Mouse (Mus musculus) adipocyte (in vitro differentiated cells): Measurements from ENCODE around the gene Fam129b.

Source experiments
- DNase-seq: peaks from one replicate; pipeline ENCODE4 v3.0.0-alpha.2; 2016; ENCODE audit warnings: low spot score

Gene Fam129b

DNA sequence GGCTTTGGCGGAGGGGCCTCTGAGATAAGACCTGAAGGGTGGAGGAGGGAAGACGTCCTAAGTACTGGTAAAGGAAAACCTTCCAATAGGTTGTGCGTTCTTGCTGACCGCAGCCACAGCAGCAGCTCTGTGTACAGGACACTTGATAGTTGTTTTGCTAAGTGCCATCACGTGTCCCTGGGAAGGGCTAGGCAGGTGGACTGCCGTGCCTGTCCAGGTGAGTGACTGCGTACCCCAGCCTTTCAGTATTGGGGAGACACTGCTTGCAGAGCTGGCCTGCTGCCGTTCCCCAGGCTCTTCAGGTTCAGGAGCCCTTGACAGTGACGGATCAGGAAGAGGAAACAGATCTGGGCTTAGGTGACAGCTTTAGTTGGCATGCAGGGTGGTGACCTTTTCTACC lies 15.4 kb downstream of the Fam129b start:
- no peak for DNase-seq

DNA sequence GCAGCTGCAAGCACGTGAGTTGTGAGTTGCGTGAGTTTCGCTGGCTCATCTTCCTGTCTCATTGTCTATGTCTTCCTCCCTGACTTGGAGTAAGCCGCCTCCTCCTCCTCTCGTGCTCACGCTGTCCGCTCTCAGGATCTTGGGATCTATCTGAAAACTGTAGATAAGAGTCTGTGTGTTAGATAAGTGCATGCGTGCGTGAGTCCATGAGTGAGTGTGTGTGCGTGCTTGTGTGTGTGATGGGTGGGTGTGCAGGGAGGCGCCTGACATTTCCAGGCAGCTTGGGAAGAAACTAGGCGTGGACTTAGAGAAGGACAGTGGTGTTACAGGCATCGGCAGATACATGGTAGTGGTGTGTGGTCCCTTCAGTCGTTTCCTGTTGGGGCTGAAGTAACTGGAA lies 16.6 kb downstream of the Fam129b start:
- no peak for DNase-seq

GRCm38 (mm10) chr2:32894097-32894496 lies 18.2 kb downstream of the Fam129b start:
- DNase-seq: no peak

GRCm38 (mm10) chr2:32895606-32896106 lies 19.7 kb downstream of the Fam129b start:
- DNase-seq: no peak

- DNase-seq: no peak
These were observed 20.7 kb downstream of the Fam129b start for GRCm38 (mm10) chr2:32896507-32897147.

GRCm38 (mm10) chr2:32898983-32899382 lies 23.1 kb downstream of the Fam129b start:
- no peak for DNase-seq

GRCm38 (mm10) chr2:32902126-32902525 lies 26.2 kb downstream of the Fam129b start:
- no peak for DNase-seq

DNA sequence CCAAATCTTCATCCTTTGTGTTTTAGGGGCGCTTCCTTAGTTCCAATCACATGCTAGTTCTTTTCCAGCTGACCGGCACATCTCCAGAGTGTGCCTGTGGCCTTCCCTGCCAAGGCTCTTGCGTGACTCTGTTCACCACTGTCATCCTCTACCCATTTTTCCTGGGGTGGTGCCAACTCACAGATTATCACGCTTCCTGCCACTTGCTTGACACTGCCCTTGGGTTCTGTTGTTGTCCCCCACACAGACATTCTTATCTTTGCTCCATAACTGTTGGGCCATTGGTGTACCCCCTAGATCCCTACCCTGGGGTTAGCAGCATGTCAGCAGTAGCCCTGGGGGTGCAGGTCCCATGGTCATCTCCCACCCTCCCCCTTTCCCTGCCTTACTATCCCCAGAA lies 27.6 kb downstream of the Fam129b start:
- no peak for DNase-seq

DNA sequence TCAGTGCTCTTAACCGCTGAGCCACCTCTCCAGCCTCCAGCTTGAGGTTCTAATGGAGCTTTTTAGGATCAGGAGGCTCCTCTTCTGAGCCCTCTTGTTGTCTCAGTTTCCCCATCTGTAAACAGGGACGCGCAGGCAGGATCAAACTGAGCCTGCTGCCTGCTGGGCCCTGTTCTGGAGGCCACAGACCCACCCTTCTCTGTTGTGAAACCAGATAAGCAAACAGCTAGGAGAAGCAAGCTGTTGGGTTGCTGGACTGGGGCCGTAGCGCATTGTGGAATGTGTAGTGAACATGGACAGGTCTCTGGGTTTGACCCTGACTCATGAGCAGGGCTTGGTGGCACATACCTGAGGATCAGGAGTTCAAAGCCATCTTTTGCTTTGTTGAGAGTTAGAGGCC lies 28.7 kb downstream of the Fam129b start:
- no peak for DNase-seq

- DNase-seq: no peak
These were observed 29.4 kb downstream of the Fam129b start for GRCm38 (mm10) chr2:32905297-32905696.

DNA sequence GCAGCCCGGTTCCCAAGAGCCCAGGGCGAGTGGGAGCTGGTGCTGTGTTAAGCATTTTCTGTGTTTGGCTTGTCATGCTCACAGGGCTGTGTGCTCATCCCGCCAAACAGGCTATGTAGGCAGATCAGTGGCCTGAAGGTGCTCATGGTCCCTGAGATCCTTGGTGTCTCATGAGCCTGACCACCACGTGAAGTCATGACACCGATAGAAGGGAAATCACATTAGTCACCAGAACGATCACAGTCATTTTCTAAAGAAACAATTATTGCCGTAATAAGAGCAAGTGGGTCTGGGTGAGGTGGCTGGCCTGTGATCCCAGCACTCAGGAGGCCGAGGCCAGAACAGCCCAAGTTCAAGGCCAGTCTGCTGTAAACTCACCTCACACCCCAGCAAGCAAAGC lies 31.5 kb downstream of the Fam129b start:
- no peak for DNase-seq

GRCm38 (mm10) chr2:32908272-32908671 lies 32.4 kb downstream of the Fam129b start:
- no peak for DNase-seq

- DNase-seq: no peak
These were observed 32.9 kb downstream of the Fam129b start for GRCm38 (mm10) chr2:32908796-32909195.

DNA sequence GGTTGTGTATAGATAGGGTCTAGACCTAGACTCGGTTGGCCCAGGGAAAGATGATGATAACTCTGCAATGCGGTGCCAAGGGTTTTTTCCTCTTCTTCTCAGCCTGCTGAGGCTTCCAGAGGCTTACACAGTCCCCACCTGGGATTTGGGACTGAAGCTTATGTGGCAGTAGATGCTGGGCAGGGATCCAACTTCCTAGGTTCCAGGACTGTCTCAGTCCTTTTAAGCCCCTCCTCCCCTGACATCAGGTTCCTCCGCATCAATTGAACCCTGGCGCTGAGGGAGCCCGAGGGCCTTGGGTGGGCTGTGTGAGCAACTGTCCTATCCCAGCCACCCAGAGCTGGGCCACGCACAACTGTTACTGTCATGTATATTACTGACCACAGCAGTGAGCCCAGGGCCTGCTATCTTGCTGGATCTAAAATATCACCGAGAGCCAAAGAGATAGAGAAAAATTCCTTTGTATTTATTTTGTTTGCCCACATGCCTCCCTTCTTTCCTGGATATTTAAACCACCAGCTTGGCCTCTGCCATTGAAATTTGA lies 35.8 kb downstream of the Fam129b start:
- DNase-seq: no peak

DNA sequence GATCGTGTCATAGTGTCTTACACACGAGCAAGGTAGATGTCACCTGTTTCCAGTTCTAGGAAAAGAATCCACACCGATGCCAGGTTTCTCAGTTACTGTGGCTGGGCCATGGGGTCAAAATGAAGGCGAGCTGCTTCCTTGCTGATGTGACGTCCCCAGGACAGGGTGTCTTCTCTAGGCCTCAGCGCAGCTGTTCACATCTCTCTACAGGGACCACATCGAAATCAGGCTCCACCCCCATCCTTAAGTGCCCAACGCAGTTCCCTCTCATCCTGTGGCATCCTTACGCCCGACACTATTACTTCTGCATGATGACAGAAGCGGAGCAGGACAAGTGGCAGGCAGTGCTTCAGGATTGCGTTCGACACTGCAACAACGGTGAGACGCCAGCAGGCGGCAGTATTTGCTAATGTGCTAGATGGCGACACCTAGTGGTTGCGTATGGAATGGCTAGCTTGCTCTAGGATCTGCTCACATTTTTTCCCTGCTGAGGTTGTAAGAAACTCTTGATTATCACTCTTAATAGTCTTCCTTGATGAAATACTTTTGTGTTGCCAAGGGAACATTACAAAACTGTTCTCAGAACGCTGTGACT lies 36.4 kb downstream of the Fam129b start:
- DNase-seq: peak; percentile 96

GRCm38 (mm10) chr2:32914362-32914761 lies 38.4 kb downstream of the Fam129b start:
- DNase-seq: peak; percentile 48

DNA sequence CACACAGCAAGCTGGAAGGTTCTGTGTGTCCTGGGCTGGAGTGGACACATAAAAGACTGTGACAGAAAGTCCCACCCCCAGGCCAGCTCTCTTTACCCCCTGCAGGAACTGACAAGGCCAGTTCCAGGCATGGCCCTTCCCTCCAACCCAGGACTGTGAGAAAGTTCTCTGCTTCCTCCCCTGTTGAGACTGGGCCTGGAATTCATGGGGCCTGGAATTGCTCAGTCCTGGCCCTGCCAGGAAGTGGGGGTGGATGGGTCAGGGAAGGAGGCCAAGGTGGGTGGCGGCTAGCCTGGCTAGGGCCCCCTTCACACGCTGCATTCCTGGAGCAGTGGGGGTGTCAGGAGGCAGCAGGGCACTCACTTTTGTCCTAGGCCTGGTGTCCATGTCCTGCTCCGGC lies 39.0 kb downstream of the Fam129b start:
- DNase-seq: peak; percentile 90

GRCm38 (mm10) chr2:32917526-32917925 lies 41.6 kb downstream of the Fam129b start:
- DNase-seq: peak; percentile 51

- no peak for DNase-seq
These were observed 42.5 kb downstream of the Fam129b start for GRCm38 (mm10) chr2:32918391-32918790.

GRCm38 (mm10) chr2:32921235-32921634 lies 45.3 kb downstream of the Fam129b start:
- DNase-seq: no peak

GRCm38 (mm10) chr2:32921801-32922380 lies 46.0 kb downstream of the Fam129b start:
- DNase-seq: no peak

GRCm38 (mm10) chr2:32922564-32922963 lies 46.6 kb downstream of the Fam129b start:
- no peak for DNase-seq

DNA sequence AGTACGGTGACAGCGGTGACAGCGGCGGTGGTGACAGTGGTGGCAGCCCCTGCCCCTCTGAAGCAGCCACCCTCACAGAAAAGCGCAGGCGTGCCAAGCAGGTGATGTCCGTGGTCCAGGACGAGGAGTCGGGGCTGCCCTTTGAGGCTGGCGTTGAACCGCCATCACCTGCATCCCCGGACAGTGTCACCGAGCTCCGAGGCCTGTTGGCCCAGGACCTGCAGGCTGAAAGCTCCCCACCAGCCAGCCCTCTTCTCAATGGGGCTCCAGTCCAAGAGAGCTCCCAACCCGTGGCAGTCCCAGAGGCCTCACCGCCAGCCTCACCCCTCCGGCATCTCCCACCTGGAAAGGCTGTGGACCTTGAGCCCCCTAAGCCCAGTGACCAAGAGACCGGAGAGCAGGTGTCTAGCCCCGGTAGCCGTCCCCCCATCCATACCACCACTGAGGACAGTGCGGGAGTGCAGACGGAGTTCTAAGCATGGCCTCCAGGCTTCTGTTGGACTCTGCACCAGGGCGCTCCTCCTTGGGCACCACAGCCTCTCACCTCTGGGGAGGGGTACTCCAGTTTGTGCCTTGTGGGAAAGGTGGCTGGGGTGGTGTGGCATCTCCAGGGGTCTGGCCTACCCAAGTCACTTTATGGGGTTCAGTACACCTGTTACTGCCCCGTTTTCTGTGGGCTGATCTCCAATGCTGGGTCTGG lies 47.8 kb downstream of the Fam129b start:
- DNase-seq: no peak
